Mouse (Mus musculus) G1E (cell line): ENCODE measurements at regions not wholly inside any gene's neighbourhood (a gene's known extent, or its start where the extent isn't known, plus 50 kb on each side); places are given as distances from the start of the nearest gene placed in this dataset.

Experiments
- ATAC-seq: 2 replicates; pipeline ENCODE4 v1.8.0; 2016; ENCODE audit warnings: mild to moderate bottlenecking; ENCODE audit not compliant: insufficient number of reproducible peaks, poor library complexity, low FRiP score, severe bottlenecking; ENCODE audit errors: extremely low read depth
- DNase-seq: peaks from one replicate; pipeline ENCODE4 v3.0.0; 2012; ENCODE audit warnings: low spot score
- H3K27me3 ChIP-seq: 2 replicates; pipeline ENCODE4 v1.6.1; 2012; ENCODE audit warnings: mild to moderate bottlenecking, low read length, inconsistent platforms; ENCODE audit not compliant: insufficient read depth
- H3K36me3 ChIP-seq: replicated peaks from 2 replicates; pipeline ENCODE3; 2012; ENCODE audit warnings: mild to moderate bottlenecking, inconsistent platforms
- H3K4me1 ChIP-seq: 2 replicates; pipeline ENCODE4 v1.6.1; 2012; ENCODE audit warnings: low read depth, low read length, inconsistent platforms, mixed read lengths; ENCODE audit not compliant: insufficient read depth
- H3K4me3 ChIP-seq: 2 replicates; pipeline ENCODE4 v1.5.1; 2012; ENCODE audit warnings: low read depth, mild to moderate bottlenecking, inconsistent platforms, low read length, moderate library complexity, mixed read lengths
- H3K9me3 ChIP-seq: replicated peaks from 2 replicates; pipeline ENCODE4 v1.6.1; 2012; ENCODE audit warnings: inconsistent platforms
- CTCF ChIP-seq: IDR thresholded peaks from 2 replicates; pipeline ENCODE4 v1.5.1; 2012; ENCODE audit warnings: low read depth, low read length, inconsistent platforms, mixed read lengths
- GATA1 ChIP-seq: IDR thresholded peaks from 2 replicates; pipeline ENCODE4 v1.6.1; 2012; ENCODE audit warnings: borderline replicate concordance, low read length, inconsistent platforms, mixed read lengths
- GATA2 ChIP-seq: IDR thresholded peaks from 2 replicates; pipeline ENCODE4 v1.6.1; 2012; ENCODE audit warnings: low read depth, low read length, inconsistent platforms, borderline replicate concordance
- POLR2AphosphoS5 ChIP-seq: IDR thresholded peaks from 2 replicates; pipeline ENCODE4 v1.6.1; 2012; ENCODE audit warnings: low read depth, low read length, inconsistent platforms; ENCODE audit not compliant: insufficient replicate concordance
- TAL1 ChIP-seq: conservative IDR thresholded peaks from 2 replicates; pipeline ENCODE4 v1.6.1; 2012; ENCODE audit warnings: low read depth, low read length, inconsistent platforms, mixed read lengths

GRCm38 (mm10) chr1:14513662-14514061 lies 1579.5 kb downstream of the 4930444P10Rik start:
- DNase-seq: no peak
- no peaks in the 10 kb centered on the region for H3K27me3 ChIP-seq
- no peaks in the 10 kb centered on the region for H3K9me3 ChIP-seq
- ATAC-seq: no peak
- no peak overlapping the region for H3K4me3 ChIP-seq
- no peaks in the 10 kb centered on the region for H3K36me3 ChIP-seq
- no peaks in the 10 kb centered on the region for H3K4me1 ChIP-seq
- no peak for TF ChIP-seq CTCF
- TF ChIP-seq POLR2AphosphoS5: no peak
- TF ChIP-seq GATA2: no peak

- Histone ChIP-seq H3K9me3 (no peaks in the 10 kb centered on the region), H3K36me3 (no peaks in the 10 kb centered on the region), H3K27me3 (peaks cover under 1% of the 10 kb centered on the region; the same call in 1 of the 2 replicates), H3K4me1 (no peaks in the 10 kb centered on the region), H3K4me3 (no peak overlapping the region)
- ATAC-seq (no peak), DNase-seq (no peak)
- TF ChIP-seq GATA2 (no peak), GATA1 (no peak), TAL1 (no peak), POLR2AphosphoS5 (no peak), CTCF (no peak)
These were observed 1580.4 kb downstream of the 4930444P10Rik start for GRCm38 (mm10) chr1:14512481-14513285.

GRCm38 (mm10) chr1:14506831-14507690 lies 1586.1 kb downstream of the 4930444P10Rik start:
- Histone ChIP-seq H3K4me1 (peaks cover 15% of the 10 kb centered on the region), H3K27me3 (peaks cover 35% of the 10 kb centered on the region), H3K9me3 (no peaks in the 10 kb centered on the region), H3K36me3 (no peaks in the 10 kb centered on the region), H3K4me3 (peak overlapping the region; percentile 23; the same call in 1 of the 2 replicates)
- DNase-seq (no peak), ATAC-seq (no peak)
- TF ChIP-seq POLR2AphosphoS5 (no peak), CTCF (no peak), TAL1 (no peak), GATA2 (no peak), GATA1 (no peak)

- H3K27me3 ChIP-seq: peaks cover 35% of the 10 kb centered on the region
- no peaks in the 10 kb centered on the region for H3K36me3 ChIP-seq
- DNase-seq (no peak), ATAC-seq (peak; percentile 46; the same call in 1 of the 2 replicates)
- no peaks in the 10 kb centered on the region for H3K9me3 ChIP-seq
- H3K4me3 ChIP-seq: peak overlapping the region; percentile 55; the same call in 1 of the 2 replicates
- TF ChIP-seq GATA2 (no peak), GATA1 (no peak), POLR2AphosphoS5 (no peak), TAL1 (no peak), CTCF (no peak)
- H3K4me1 ChIP-seq: peaks cover 15% of the 10 kb centered on the region
These were observed 1586.8 kb downstream of the 4930444P10Rik start for GRCm38 (mm10) chr1:14506201-14506830.

GRCm38 (mm10) chr1:14505741-14506140 lies 1587.4 kb downstream of the 4930444P10Rik start:
- peaks cover 35% of the 10 kb centered on the region for H3K27me3 ChIP-seq
- no peaks in the 10 kb centered on the region for H3K36me3 ChIP-seq

More at GRCm38 (mm10) chr1:14505741-14506140, 1587.4 kb downstream of the 4930444P10Rik start:
- TF ChIP-seq GATA1 (no peak), GATA2 (no peak), TAL1 (no peak), POLR2AphosphoS5 (no peak), CTCF (no peak)
- Histone ChIP-seq H3K4me3 (no peak overlapping the region), H3K9me3 (no peaks in the 10 kb centered on the region), H3K4me1 (peaks cover 15% of the 10 kb centered on the region)
- ATAC-seq: no peak
- DNase-seq: no peak
